Mouse (Mus musculus): ENCODE measurements around the gene Bcl2l15.

GRCm38 (mm10) chr3:103858881-103859801, 26.7 kb downstream of the Bcl2l15 start, which contains the start of gene Ptpn22:
- TF ChIP-seq CTCF (IDR thresholded peaks at IDR 0.05; ENCODE audit: low read depth) (no peak), EP300 (IDR thresholded peaks at IDR 0.05; ENCODE audit: low read depth) (no peak)

Data from liver, postnatal 0 days (tissue).